In genomic region chr2:93784721-93785431, GRCm38 (mm10) we compare ENCODE assay signal across 8 mouse cellular contexts. TPM values are rescaled to one million over a fixed set of nuclear protein-coding genes. Genes with fewer than 3 reads are reported as not detected.
DNase-seq lines count a peak whose midpoint lies in the region; ATAC-seq and TF ChIP-seq lines count a peak whose summit lies in the region.
"Had no signal": no experiment of that assay in that cellular context is flagged by ENCODE, and none has a peak within 500 bp of the region (broad histone marks: within the 10 kb centered on the region; RNA-seq: fewer than 3 reads in every experiment).

No protein-coding gene starts in this region.

- peak overlapping the region; percentile 81 for H3K27ac ChIP-seq in layer of hippocampus, adult 2 months

- no peak for DNase-seq in layer of hippocampus, adult 2 months (ENCODE audit: low spot score in 2 of 2)
- DNase-seq in layer of hippocampus, postnatal 25 days (ENCODE audit: extremely low spot score in 1 of 2, low spot score in 1 of 2), result no peak
- DNase-seq in cerebellum, postnatal 36 days, result peak; percentile 55 to 61
- DNase-seq in left cerebral cortex, postnatal 36 days (ENCODE audit: low spot score in 2 of 2), result peak; percentile 35 to 42
- peak; percentile 78 for DNase-seq in retina, postnatal 1 day
- no peak for DNase-seq in kidney, postnatal 10 days
- DNase-seq: liver, postnatal 0 days had no signal

- intact Hi-C loops in left cerebral cortex, postnatal 36 days (cut with DNase I), result loop anchor here (10.0 kb wide), 2 partner anchors 120 to 570 kb away; no protein-coding TSS in a partner anchor

- TF ChIP-seq CTCF in layer of hippocampus, adult 2 months (conservative IDR thresholded peaks at IDR 0.05), result no peak

- no peak overlapping the region for H3K4me3 ChIP-seq in layer of hippocampus, adult 2 months

- ATAC-seq in monocyte, adult 5-6 weeks (replicated peaks; ENCODE audit: insufficient number of reproducible peaks, low FRiP score, low TSS enrichment, poor library complexity, severe bottlenecking), result no peak
- ATAC-seq: liver, postnatal 0 days had no signal

RNA-seq across cellular contexts. Expression of gene Ext2, which starts 37.5 kb away (rescaled TPM):
- 10 to 100 TPM; 50.9 to 52.8 TPM for total RNA-seq in layer of hippocampus, adult 2 months (2021)
- 10 to 100 TPM; 50.2 to 51.0 TPM for total RNA-seq in layer of hippocampus, postnatal 25 days (2021)
- 10 to 100 TPM; 49.3 to 54.2 TPM for total RNA-seq in left cerebral cortex, postnatal 36 days (2021)
- total RNA-seq in monocyte, adult 5-6 weeks (2017), result 10.4 to 43.3 TPM (median 12.9 TPM) in 3 replicates

Comparison
In these comparisons a context has a peak if more than half of its experiments do, and no peak if none do; other contexts are left out.
1. DNase-seq: peak in cerebellum, postnatal 36 days (2 of 2), left cerebral cortex, postnatal 36 days (2 of 2) and retina, postnatal 1 day (single experiment); none in layer of hippocampus, adult 2 months (0 of 2), layer of hippocampus, postnatal 25 days (0 of 2) and kidney, postnatal 10 days (single experiment).